Mouse (Mus musculus) embryonic fibroblast, embryonic 13.5 days (primary cell): ENCODE measurements around the gene Setd1b.

Experiments used
- CTCF ChIP-seq: IDR thresholded peaks from 2 replicates; pipeline ENCODE4 v1.5.1; 2011; ENCODE audit warnings: mild to moderate bottlenecking, control low read depth, low read length, moderate library complexity, borderline replicate concordance; ENCODE audit not compliant: insufficient read depth
- POLR2A ChIP-seq: IDR thresholded peaks from 2 replicates; pipeline ENCODE4 v1.6.1; 2011; ENCODE audit warnings: low read depth, mild to moderate bottlenecking, control low read depth, low read length, moderate library complexity

GRCm38 (mm10) chr5:123151707-123152362, 9.8 kb downstream of the Setd1b start:
- TF ChIP-seq CTCF (no peak), POLR2A (no peak)
